Mouse (Mus musculus) gastrocnemius, postnatal 10 days (tissue): ENCODE measurements around the gene Gapt. TPM values are rescaled to one million over a fixed set of nuclear protein-coding genes. Genes with fewer than 3 reads are reported as not detected.
"Not testable (repeated sequence)": the region's sequence is repeated elsewhere in the genome, so short reads cannot be mapped to it uniquely, and the experiment has no call there.

Experiments used
- DNase-seq: peaks from one replicate; pipeline ENCODE4 v3.0.0; 2021; ENCODE audit warnings: mixed read lengths
- long read RNA-seq, 2 experiments: library from polyadenylated mRNA; stranded (forward); transcript quantifications; one replicate each; pipeline ENCODE4 v2.0.0; 2021
- total RNA-seq, 2 experiments: library from RNA; stranded (reverse); gene quantifications; 2 replicates each; pipeline ENCODE4 v1.2.3; 2021

Gapt gene
- total RNA-seq, result under 1 TPM in 1 of 2 experiments, not detected in 1; 0.25 TPM
- long read RNA-seq, experiment 1, result 0 reads
- long read RNA-seq, experiment 2, result 0 reads

DNA sequence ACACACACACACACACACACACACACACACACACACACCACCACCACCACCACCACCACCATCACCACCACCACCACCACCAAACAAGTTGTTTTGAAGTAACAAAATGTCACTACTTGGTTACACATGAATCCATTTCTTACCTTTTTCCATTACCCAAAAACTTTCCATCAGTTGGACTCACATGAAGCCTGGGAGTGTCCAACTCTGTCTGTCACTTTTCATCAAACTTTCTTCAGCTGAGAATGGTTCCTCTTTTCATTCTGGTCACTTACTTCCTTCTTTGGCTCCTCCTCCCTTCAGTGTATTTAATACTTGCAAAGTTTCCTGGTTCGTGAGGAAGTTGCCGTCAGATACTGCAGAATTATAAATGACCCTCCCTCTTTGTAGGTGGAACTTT is at the start of gene Gapt:
Gene Gapt (minus strand): TSS at position 259 of the 400 bp plus-strand sequence.
- DNase-seq, result no peak

GRCm38 (mm10) chr13:110406152-110406551 is 49.2 kb upstream of the Gapt start:
- DNase-seq, result peak; percentile 50

DNA sequence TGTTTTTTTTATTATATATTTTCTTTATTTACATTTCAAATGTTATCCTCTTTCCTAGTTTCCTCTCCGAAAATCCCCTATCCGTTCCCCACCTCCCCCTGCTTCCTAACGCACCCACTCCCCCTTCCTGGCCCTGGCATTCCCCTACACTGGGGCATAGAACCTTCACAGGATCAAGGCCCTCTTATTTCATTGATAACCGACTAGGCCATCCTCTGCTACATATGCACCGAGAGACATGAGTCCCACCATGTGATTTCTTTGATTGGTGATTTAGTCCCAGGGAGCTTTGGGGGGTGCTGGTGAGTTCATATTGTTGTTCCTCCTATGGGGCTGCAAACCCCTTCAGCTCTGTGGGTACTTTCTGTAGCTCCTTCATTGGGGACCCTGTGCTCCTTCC is 47.7 kb upstream of the Gapt start:
- not testable (repeated sequence) for DNase-seq

DNA sequence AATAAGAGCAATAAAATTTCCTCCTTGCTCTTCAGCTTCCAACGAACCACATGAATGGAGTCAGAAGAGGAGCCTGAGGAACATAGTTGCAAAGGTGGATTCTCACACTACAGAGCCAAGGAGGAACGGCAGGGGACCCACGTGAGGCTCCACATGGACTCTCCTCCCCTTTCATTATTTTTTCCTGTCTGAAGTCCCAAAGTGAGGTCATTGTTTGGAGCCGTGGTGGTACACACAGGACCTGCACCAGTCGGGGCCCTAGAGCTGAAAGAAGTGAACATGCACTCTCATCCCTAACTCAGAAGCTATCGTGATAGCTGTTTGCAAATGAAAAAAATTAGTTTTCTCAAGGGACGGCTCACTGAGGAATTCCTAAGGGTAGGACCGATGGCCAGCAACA is 47.1 kb upstream of the Gapt start:
- no peak for DNase-seq

DNA sequence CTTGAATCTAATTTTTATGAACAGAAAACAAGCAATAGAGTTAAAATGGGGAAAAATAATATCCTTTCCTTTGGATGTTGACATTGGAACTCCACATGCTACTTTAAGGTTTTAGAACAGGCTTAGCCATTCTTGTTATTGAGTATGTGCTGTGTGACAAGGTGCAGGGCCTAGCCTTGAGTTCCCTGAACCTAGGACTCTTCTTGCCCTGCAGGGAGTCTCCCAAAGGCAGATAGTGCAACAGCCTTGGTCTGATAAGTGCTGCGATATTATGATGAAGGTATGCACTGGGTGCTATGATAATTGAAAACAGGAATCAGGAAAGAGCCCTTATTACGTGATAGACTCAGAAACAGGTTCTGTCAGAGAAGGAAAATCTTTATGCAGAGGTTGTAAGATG is 44.9 kb upstream of the Gapt start:
- DNase-seq, result no peak

DNA sequence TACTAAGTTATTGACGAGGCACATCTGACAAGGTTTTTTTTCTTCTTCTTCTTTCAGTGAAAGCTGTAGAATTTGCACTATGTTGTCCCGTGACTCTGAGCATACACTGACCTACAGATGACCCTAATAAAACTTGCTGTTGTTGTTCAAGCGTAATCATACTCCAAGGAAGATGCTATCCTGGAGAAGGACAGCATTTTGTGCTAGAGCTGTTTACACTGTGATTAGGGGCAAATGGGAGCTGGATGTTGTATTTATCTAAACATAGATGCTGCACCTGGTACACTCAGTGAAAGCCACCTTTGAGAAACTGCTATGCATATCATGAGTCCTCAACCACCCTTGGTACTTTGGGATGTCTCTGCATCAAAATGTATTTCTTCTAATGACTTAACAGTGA is 44.4 kb upstream of the Gapt start:
- no peak for DNase-seq

DNA sequence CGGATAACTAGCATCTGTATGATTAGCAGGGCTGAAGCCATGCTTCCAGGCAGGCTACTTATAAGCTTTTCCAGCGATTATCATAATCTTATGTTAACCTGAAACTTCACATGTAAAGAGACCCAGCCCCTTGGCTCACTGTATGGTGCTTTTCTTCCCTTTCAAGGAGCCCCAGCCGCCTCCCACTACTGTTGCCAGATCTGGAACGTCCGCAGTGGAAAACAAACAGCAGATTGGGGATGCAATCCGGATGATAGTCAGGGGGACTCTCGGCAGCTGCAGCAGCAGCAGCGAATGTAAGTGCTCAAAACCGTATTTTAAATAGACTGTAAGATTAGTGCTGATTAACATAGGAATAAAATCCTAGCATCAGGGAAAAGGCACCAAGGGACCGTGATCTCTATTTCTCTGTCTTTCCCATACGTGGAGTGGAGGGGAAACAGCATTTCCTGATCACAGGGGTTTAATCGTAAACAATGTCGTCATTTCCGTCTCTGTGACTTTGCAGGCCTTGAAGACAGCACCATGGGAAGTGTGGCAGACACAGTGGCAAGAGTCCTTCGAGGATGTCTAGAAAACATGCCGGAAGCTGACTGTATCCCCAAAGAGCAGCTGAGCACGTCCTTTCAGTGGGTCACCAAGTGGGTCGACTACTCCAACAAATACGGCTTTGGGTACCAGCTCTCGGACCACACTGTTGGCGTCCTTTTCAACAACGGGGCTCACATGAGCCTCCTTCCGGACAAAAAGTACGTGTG is 41.7 kb upstream of the Gapt start:
- no peak for DNase-seq

- no peak for DNase-seq
These were observed 40.8 kb upstream of the Gapt start for GRCm38 (mm10) chr13:110397750-110398149.

GRCm38 (mm10) chr13:110395916-110396685 is 39.1 kb upstream of the Gapt start:
- DNase-seq, result no peak

- DNase-seq, result no peak
These were observed 38.3 kb upstream of the Gapt start for GRCm38 (mm10) chr13:110395179-110395794.

DNA sequence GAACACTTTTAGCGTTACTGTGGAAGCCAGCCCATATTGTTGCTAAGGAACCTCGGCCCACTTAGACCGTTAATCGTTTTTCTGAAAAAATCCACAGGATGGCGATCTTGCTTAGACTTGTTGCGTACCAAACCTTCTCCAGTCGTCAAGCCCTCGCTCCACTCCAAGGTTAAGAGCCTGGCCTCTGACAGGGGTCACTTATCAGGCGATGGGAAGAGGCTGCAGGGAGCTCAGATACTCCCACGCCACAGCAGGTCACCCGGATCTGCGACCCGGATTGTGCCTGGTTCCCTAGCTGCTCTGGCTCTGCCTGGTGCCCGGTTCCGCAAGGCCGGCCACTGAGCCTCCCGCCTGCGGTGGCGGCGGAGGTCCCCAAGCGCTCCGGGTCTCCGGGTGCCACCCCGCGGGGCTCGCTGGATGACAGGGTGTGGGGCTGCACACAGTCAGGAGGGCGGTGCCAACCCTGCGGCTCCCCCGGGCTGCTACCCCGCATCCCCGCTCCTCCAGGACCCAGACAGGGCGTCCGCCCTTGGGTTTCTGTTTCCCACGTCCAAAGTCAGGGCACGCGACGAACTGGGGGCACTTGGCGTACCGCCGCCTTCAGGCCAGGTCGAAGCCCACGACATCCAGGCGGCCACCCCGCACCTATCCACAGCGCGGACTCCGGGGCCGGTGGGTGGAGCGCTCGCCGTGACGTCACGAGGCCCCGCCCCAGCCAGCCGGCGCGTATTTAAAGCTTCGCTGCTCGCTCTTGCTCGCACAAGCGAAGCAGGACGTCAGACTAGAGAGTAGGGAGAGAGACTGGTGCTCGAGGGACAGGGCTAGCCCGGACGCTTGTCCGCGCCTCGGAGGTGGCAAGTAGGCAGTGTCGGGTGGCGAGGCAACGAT is 37.5 kb upstream of the Gapt start, which contains the start of gene Plk2:
Gene Plk2 (plus strand): TSS at position 756 of the 888 bp plus-strand sequence.
- peak; percentile 95 for DNase-seq

- no peak for DNase-seq
These were observed 35.6 kb upstream of the Gapt start for GRCm38 (mm10) chr13:110392631-110393030.

GRCm38 (mm10) chr13:110392210-110392609 is 35.2 kb upstream of the Gapt start:
- peak; percentile 57 for DNase-seq

- DNase-seq, result no peak
These were observed 27.5 kb upstream of the Gapt start for GRCm38 (mm10) chr13:110384514-110384913.

GRCm38 (mm10) chr13:110382447-110382901 is 25.5 kb upstream of the Gapt start:
- no peak for DNase-seq

DNA sequence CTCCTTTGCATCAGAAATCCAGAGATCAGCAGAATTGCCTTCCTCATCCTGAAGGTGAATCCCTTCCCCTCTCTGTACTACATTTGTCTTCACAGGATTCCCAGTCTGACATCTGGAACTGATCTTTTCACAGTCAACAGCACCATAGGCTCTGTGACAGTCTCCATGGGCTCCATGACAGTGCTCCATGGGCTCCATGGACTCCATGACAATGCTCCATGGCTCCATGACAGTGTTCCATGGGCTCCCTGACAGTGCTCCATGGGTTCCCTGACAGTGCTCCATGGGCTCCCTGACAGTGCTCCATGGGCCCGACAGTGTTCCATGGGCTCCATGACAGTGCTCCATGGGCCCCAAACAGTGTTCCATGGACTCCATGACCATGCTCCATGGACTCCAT is 12.7 kb upstream of the Gapt start:
- DNase-seq, result no peak

DNA sequence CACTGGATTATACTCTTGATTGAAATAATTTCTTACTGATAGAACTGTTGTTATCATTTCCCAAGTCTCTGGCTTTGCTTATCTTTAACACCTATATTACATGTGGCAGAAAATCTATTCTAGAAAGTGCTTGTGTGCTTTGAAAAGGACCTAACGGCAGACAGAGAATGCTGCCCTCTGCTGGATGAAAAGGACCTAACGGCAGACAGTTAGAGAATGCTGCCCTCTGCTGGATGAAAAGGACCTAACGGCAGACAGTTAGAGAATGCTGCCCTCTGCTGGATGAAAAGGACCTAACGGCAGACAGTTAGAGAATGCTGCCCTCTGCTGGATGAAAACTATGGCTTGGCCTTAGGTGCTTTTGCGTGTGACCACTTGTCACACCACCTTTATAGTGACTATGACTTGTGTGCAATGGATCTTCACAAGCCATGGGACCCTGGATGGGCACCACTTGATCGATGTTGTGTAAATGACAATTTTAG is 11.6 kb upstream of the Gapt start:
- peak; percentile 19 for DNase-seq

- DNase-seq, result no peak
These were observed 11.1 kb upstream of the Gapt start for GRCm38 (mm10) chr13:110367961-110368555.

- DNase-seq, result no peak
These were observed 9.5 kb upstream of the Gapt start for GRCm38 (mm10) chr13:110366477-110366876.

DNA sequence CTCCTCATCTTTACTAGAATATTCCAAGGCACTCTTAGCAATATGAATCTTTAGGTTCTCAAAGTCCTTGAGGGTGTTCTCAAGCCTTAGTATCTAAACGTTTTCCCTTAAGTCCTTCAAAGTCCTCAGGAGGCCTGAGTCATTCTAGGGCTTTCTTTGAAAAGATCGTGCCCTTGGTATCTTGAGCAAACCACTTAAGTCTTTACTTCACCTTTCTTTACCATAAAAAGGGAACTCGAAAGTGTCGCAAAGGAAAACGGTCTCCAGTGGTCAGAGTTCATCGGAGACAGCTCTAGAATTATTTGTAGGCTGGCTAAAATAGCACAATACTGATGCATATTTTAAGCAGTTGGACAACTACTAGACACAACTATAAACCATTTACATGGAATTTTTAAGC is 6.7 kb upstream of the Gapt start:
- DNase-seq, result no peak

- DNase-seq, result no peak
These were observed 5.9 kb downstream of the Gapt start for GRCm38 (mm10) chr13:110351051-110351450.
